Mouse (Mus musculus) hindbrain, postnatal 0 days (tissue): Measurements from ENCODE around the gene Mark3. TPM values are rescaled to one million over a fixed set of nuclear protein-coding genes. Genes with fewer than 3 reads are reported as not detected.
A peak's percentile ranks its signal among the peaks of the same experiment; 100 is the strongest.

ENCODE experiments used
- ATAC-seq: fragments of 200-750 bp; cut with Nextera tagmentation; 2 replicates; pipeline ENCODE4 v1.8.0; 2017; ENCODE audit warnings: mild to moderate bottlenecking, moderate TSS enrichment, moderate library complexity
- DNase-seq: peaks from one replicate; pipeline ENCODE4 v3.0.0-alpha.2; 2015; ENCODE audit warnings: low spot score
- H3K27ac ChIP-seq: fragments of 300-500 bp; sonication (generic); 2 replicates; pipeline ENCODE4 v1.5.1; 2014; ENCODE audit warnings: mild to moderate bottlenecking
- H3K27me3 ChIP-seq: fragments of 300-500 bp; sonication (generic); 2 replicates; pipeline ENCODE4 v1.6.1; 2014; ENCODE audit warnings: low read length, mixed read lengths; ENCODE audit not compliant: insufficient read depth
- H3K36me3 ChIP-seq: fragments of 300-500 bp; sonication (generic); 2 replicates; pipeline ENCODE4 v1.6.1; 2014; ENCODE audit warnings: low read length, mixed read lengths; ENCODE audit not compliant: insufficient read depth
- H3K4me1 ChIP-seq: fragments of 300-500 bp; sonication (generic); 2 replicates; pipeline ENCODE4 v1.6.1; 2014; ENCODE audit warnings: antibody characterized with exemption, low read length, mixed read lengths; ENCODE audit not compliant: insufficient read depth
- H3K4me2 ChIP-seq: fragments of 300-500 bp; sonication (generic); 2 replicates; pipeline ENCODE4 v1.6.1; 2014; ENCODE audit warnings: low read depth, mild to moderate bottlenecking, low read length, moderate library complexity, mixed read lengths
- H3K4me3 ChIP-seq: fragments of 300-500 bp; sonication (generic); 2 replicates; pipeline ENCODE4 v1.5.1; 2014; ENCODE audit warnings: low read length
- H3K9ac ChIP-seq: fragments of 300-500 bp; sonication (generic); replicated peaks from 2 replicates; pipeline ENCODE4 v1.6.1; 2014; ENCODE audit warnings: mild to moderate bottlenecking, low read length, moderate library complexity, mixed read lengths
- H3K9me3 ChIP-seq: fragments of 300-500 bp; sonication (generic); 2 replicates; pipeline ENCODE4 v1.6.1; 2016; ENCODE audit warnings: low read length, mixed read lengths
- CTCF ChIP-seq: IDR thresholded peaks from 2 replicates; pipeline ENCODE4 v1.5.1; 2016; ENCODE audit warnings: antibody characterized with exemption, control low read depth, low read depth
- WGBS: fragments of 180-500 bp; shearing (Covaris S2); extraction: QIAGEN DNeasy Blood & Tissue Kit; methylation state at CpG from one replicate; pipeline ENCODE4 v1.1.7; 2014; 5-methylcytosine and 5-hydroxymethylcytosine counted together
- polyA plus RNA-seq: library from polyadenylated mRNA; unstranded; fragments of >200 nt; fragmentation: Nextera tagmentation; extraction: Ambion mirVana; gene quantifications from 2 replicates; pipeline ENCODE4 v1.2.1, GENCODE M21; 2015
- total RNA-seq: library from RNA; depleted of rRNA; stranded (reverse); fragments of >200 nt; gene quantifications from 2 replicates; pipeline ENCODE4 v1.2.3, GENCODE M21; 2014; rRNA removed

Gene Mark3
- total and polyA plus RNA-seq, 2 experiments from 2014 or later = 41.0 to 116 TPM

DNA sequence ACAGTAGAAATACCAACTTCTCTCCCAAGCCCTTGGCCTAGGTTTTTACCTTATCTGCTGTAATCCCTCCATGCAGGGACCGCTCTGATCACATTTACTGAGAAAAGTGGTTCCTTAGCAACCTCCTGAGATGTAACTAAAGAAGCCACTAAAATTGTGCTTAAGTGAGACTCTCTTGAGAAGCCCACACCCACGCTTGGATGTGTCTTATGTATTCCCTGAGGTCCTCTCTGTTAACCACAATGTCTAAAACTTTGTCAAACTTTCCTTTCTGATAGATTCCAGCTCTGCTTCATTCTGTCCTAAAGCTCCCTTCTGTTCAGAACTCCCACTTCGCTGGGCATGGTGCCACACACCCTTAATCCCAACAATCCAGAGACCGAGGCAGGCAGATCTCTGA lies 125.2 kb downstream of the Mark3 start:
- 76% methylated on average over 4 of the region's 4 CpGs for WGBS

DNA sequence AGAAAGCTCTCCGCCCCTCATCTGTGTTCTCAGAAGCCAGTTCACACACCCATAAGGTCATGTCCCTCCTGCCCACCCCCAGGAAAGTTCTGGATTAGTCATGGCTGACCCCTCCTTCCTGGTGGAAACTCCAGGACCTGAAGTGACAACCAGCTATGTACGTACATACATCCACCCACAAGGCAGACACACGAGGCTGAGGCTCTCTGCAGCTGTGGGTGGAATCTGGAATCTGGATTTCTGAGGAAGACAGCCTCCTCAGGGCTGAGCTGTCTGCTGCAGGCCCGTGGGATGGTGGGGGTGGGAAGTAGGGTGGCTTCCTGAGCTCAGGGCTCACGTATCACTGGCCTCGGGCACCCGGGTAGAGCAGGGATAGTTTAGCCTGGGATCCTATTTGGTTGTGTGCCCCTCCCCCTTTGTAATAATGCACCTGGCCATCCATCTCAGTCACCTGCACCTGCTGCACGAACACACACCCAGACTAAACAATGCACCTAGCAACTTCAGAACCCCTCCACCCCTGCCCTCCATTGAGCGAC lies 126.7 kb downstream of the Mark3 start:
- ATAC-seq = no peak
- DNase-seq = no peak

More for the DNA sequence above, 125.2 kb downstream of the Mark3 start:
- Histone ChIP-seq H3K9ac (no peak overlapping the region), H3K36me3 (no peaks in the 10 kb centered on the region), H3K4me3 (no peak overlapping the region), H3K27ac (no peak overlapping the region), H3K4me2 (no peak overlapping the region), H3K9me3 (no peaks in the 10 kb centered on the region), H3K27me3 (no peaks in the 10 kb centered on the region), H3K4me1 (peaks cover 9% of the 10 kb centered on the region)
- no peak for DNase-seq
- TF ChIP-seq CTCF = no peak
- ATAC-seq = no peak

GRCm38 (mm10) chr12:111703301-111703700 lies 129.0 kb downstream of the Mark3 start:
- no peak for ATAC-seq

More for the DNA sequence above, 126.7 kb downstream of the Mark3 start:
- WGBS = 80% methylated on average over 9 of the region's 9 CpGs
- H3K36me3 ChIP-seq = no peaks in the 10 kb centered on the region
- no peaks in the 10 kb centered on the region for H3K9me3 ChIP-seq
- TF ChIP-seq CTCF = no peak
- no peak overlapping the region for H3K27ac ChIP-seq
- H3K4me1 ChIP-seq = no peaks in the 10 kb centered on the region
- no peak overlapping the region for H3K4me3 ChIP-seq
- H3K27me3 ChIP-seq = no peaks in the 10 kb centered on the region
- no peak overlapping the region for H3K9ac ChIP-seq
- H3K4me2 ChIP-seq = no peak overlapping the region

DNA sequence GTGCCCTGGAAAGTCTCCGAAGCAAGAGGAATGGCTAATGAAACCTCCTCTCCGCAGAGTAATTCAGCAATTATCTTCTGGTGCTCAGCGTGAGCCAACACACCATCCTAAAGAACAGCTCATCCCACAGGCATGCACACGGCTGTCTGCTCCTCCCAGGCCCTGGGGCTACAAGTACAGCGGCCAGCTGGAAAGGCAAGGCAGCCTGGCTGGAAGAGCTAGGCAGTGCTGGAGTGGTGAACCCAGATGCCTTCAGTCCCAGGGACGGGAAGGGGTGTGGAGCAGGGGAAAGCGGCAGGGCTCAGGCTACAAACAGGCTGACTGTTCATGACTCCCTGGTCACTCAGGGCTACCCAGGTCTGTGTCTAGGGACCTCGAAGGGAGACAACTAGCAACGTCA lies 130.3 kb downstream of the Mark3 start:
- Histone ChIP-seq H3K27ac (peak overlapping the region; percentile 55), H3K9ac (no peak overlapping the region), H3K4me1 (no peaks in the 10 kb centered on the region), H3K4me2 (no peak overlapping the region), H3K9me3 (no peaks in the 10 kb centered on the region), H3K36me3 (peaks cover 8% of the 10 kb centered on the region; the same call in 1 of the 2 replicates), H3K4me3 (no peak overlapping the region), H3K27me3 (no peaks in the 10 kb centered on the region)
- WGBS = 42% methylated on average over 9 of the region's 9 CpGs
- no peak for TF ChIP-seq CTCF
- peak; percentile 26 for DNase-seq
- ATAC-seq = peak; percentile 13; the same call in 1 of the 2 replicates

More at GRCm38 (mm10) chr12:111703301-111703700, 129.0 kb downstream of the Mark3 start:
- Histone ChIP-seq H3K9ac (no peak overlapping the region), H3K4me3 (no peak overlapping the region), H3K36me3 (no peaks in the 10 kb centered on the region), H3K4me2 (no peak overlapping the region), H3K4me1 (no peaks in the 10 kb centered on the region), H3K9me3 (no peaks in the 10 kb centered on the region), H3K27me3 (no peaks in the 10 kb centered on the region), H3K27ac (no peak overlapping the region)
- no peak for TF ChIP-seq CTCF
- no peak for DNase-seq
- 72% methylated on average over 3 of the region's 3 CpGs for WGBS

- Histone ChIP-seq H3K9ac (no peak overlapping the region), H3K27ac (peak overlapping the region; percentile 55; the same call in 1 of the 2 replicates), H3K27me3 (no peaks in the 10 kb centered on the region), H3K9me3 (no peaks in the 10 kb centered on the region), H3K36me3 (peaks cover 15% of the 10 kb centered on the region), H3K4me1 (no peaks in the 10 kb centered on the region), H3K4me3 (no peak overlapping the region), H3K4me2 (no peak overlapping the region)
- ATAC-seq = no peak
- no peak for DNase-seq
- no peak for TF ChIP-seq CTCF
- WGBS = 76% methylated on average over 15 of the region's 15 CpGs
Measured at GRCm38 (mm10) chr12:111705186-111705973, 131.1 kb downstream of the Mark3 start.

Other genes starting within 250 kb of the Mark3 start
- 229 and 236 TPM in 2 replicates for gene Cdc42bpb, start 196.8 kb upstream of the Mark3 start, total RNA-seq
- 28.4 and 30.4 TPM in 2 replicates for gene Cdc42bpb, start 196.8 kb upstream of the Mark3 start, polyA plus RNA-seq
- 4.3 and 11.8 TPM in 2 replicates for gene Lbhd2, start 167.7 kb upstream of the Mark3 start, total RNA-seq
- 6.0 and 7.8 TPM in 2 replicates for gene Lbhd2, start 167.7 kb upstream of the Mark3 start, polyA plus RNA-seq
- 0.99 and 2.9 TPM in 2 replicates for gene Exoc3l4, start 157.5 kb upstream of the Mark3 start, total RNA-seq
- gene Exoc3l4, start 157.5 kb upstream of the Mark3 start, polyA plus RNA-seq = 1.7 and 2.3 TPM in 2 replicates
- gene Tnfaip2, start 132.1 kb upstream of the Mark3 start, total RNA-seq = 0.14 and 1.4 TPM in 2 replicates
- 0.99 and 1.7 TPM in 2 replicates for gene Tnfaip2, start 132.1 kb upstream of the Mark3 start, polyA plus RNA-seq
- gene Gm266, start 88.7 kb upstream of the Mark3 start, total RNA-seq = 11.5 and 22.1 TPM in 2 replicates
- 11.8 TPM in 2 replicates for gene Gm266, start 88.7 kb upstream of the Mark3 start, polyA plus RNA-seq
- 197 and 343 TPM in 2 replicates for gene Eif5, start 36.5 kb upstream of the Mark3 start, total RNA-seq
- 576 and 621 TPM in 2 replicates for gene Eif5, start 36.5 kb upstream of the Mark3 start, polyA plus RNA-seq
- 3,255 and 3,584 TPM in 2 replicates for gene Ckb, start 97.8 kb downstream of the Mark3 start, total RNA-seq
- 2,405 and 2,624 TPM in 2 replicates for gene Ckb, start 97.8 kb downstream of the Mark3 start, polyA plus RNA-seq
- gene Trmt61a, start 103.6 kb downstream of the Mark3 start, total RNA-seq = 29.7 and 32.7 TPM in 2 replicates
- gene Trmt61a, start 103.6 kb downstream of the Mark3 start, polyA plus RNA-seq = 9.2 TPM in 2 replicates
- 21.1 and 22.7 TPM in 2 replicates for gene Bag5, start 138.7 kb downstream of the Mark3 start, total RNA-seq
- 60.1 and 64.3 TPM in 2 replicates for gene Bag5, start 138.7 kb downstream of the Mark3 start, polyA plus RNA-seq
- gene Apopt1, start 138.7 kb downstream of the Mark3 start, total RNA-seq = 23.6 and 28.1 TPM in 2 replicates
- 60.3 and 63.9 TPM in 2 replicates for gene Apopt1, start 138.7 kb downstream of the Mark3 start, polyA plus RNA-seq
- gene Klc1, start 184.3 kb downstream of the Mark3 start, total RNA-seq = 421 and 496 TPM in 2 replicates
- 583 and 600 TPM in 2 replicates for gene Klc1, start 184.3 kb downstream of the Mark3 start, polyA plus RNA-seq
- 16.8 and 17.4 TPM in 2 replicates for gene Xrcc3, start 239.3 kb downstream of the Mark3 start, total RNA-seq
- 2.6 and 2.7 TPM in 2 replicates for gene Xrcc3, start 239.3 kb downstream of the Mark3 start, polyA plus RNA-seq
- gene Zfyve21, start 239.6 kb downstream of the Mark3 start, total RNA-seq = 43.4 and 44.3 TPM in 2 replicates
- 44.8 and 48.3 TPM in 2 replicates for gene Zfyve21, start 239.6 kb downstream of the Mark3 start, polyA plus RNA-seq